Mouse (Mus musculus) olfactory bulb, adult 2 months (tissue): ENCODE measurements around the gene Olfr514. TPM values are rescaled to one million over a fixed set of nuclear protein-coding genes. Genes with fewer than 3 reads are reported as not detected.
"Not testable (repeated sequence)": the region's sequence is repeated elsewhere in the genome, so short reads cannot be mapped to it uniquely, and the experiment has no call there.

Source experiments
- H3K27ac ChIP-seq: fragments of 200-500 bp; 2 replicates; pipeline ENCODE4 v1.5.1; 2012; ENCODE audit warnings: low read depth, low read length; ENCODE audit not compliant: insufficient read depth
- H3K4me1 ChIP-seq: fragments of 200-500 bp; 2 replicates; pipeline ENCODE4 v1.6.1; 2012; ENCODE audit warnings: low read length; ENCODE audit not compliant: control insufficient read depth, insufficient read depth
- H3K4me3 ChIP-seq: fragments of 200-500 bp; 2 replicates; pipeline ENCODE4 v1.5.1; 2012; ENCODE audit warnings: mild to moderate bottlenecking, low read depth, low read length, moderate library complexity; ENCODE audit not compliant: insufficient read depth
- CTCF ChIP-seq: fragments of 200-500 bp; IDR thresholded peaks from 2 replicates; pipeline ENCODE4 v1.5.1; 2012; ENCODE audit warnings: low read depth, mild to moderate bottlenecking, low read length, moderate library complexity; ENCODE audit not compliant: insufficient read depth
- POLR2A ChIP-seq: fragments of 200-500 bp; IDR thresholded peaks from 2 replicates; pipeline ENCODE4 v1.6.1; 2012; ENCODE audit warnings: mild to moderate bottlenecking, low read depth, low read length, moderate library complexity; ENCODE audit not compliant: insufficient read depth
- WGBS: fragments of 180-500 bp; shearing (Covaris S2); methylation state at CpG from one replicate; pipeline ENCODE4 v1.1.7; 2018; 5-methylcytosine and 5-hydroxymethylcytosine counted together
- polyA plus RNA-seq: library from polyadenylated mRNA; stranded (reverse); fragments of >200 nt; gene quantifications from 2 replicates; pipeline ENCODE4 v1.2.4, GENCODE M21; 2012; ENCODE audit warnings: low replicate concordance; ENCODE audit not compliant: missing spikeins, insufficient read depth, insufficient read length

Olfr514 gene
- polyA plus RNA-seq, result not detected in 2 replicates

- H3K4me3 ChIP-seq, result no peak within 1 kb of the TSS
- no peak within 1 kb of the TSS for H3K27ac ChIP-seq
- no peaks in the 10 kb centered on the region for H3K4me1 ChIP-seq
- TF ChIP-seq CTCF, result no peak
- TF ChIP-seq POLR2A, result no peak
Observed at GRCm38 (mm10) chr7:108825897-108826296, at the start of gene Olfr514. Olfr514 (minus strand) TSS chr7:108825997.

GRCm38 (mm10) chr7:108872279-108872678 is 46.5 kb upstream of the Olfr514 start, which contains the start of gene Olfr517:
Olfr517 (minus strand) TSS chr7:108872379.
- 55% methylated on average over 2 of the region's 2 CpGs for WGBS
- H3K4me3 ChIP-seq, result no peak within 1 kb of the TSS
- TF ChIP-seq POLR2A (no peak), CTCF (no peak)

GRCm38 (mm10) chr7:108850429-108850828 is 24.6 kb upstream of the Olfr514 start, which contains the start of gene Olfr516:
Olfr516 (minus strand) TSS chr7:108850529.
- no peak for TF ChIP-seq POLR2A
- H3K4me3 ChIP-seq, result no peak within 1 kb of the TSS
- H3K27ac ChIP-seq, result no peak within 1 kb of the TSS
- 87% methylated on average over 2 of the region's 2 CpGs for WGBS
- no peaks in the 10 kb centered on the region for H3K4me1 ChIP-seq

More at GRCm38 (mm10) chr7:108872279-108872678, 46.5 kb upstream of the Olfr514 start, which contains the start of gene Olfr517:
- no peaks in the 10 kb centered on the region for H3K4me1 ChIP-seq
- no peak within 1 kb of the TSS for H3K27ac ChIP-seq

- H3K4me3 ChIP-seq, H3K4me1 ChIP-seq, H3K27ac ChIP-seq: not testable (repeated sequence)
- 47% methylated on average over 5 of the region's 5 CpGs for WGBS
Observed at GRCm38 (mm10) chr7:108814593-108815215, 11.1 kb downstream of the Olfr514 start.

GRCm38 (mm10) chr7:108797205-108797933 is 28.4 kb downstream of the Olfr514 start:
- no peak overlapping the region for H3K4me3 ChIP-seq
- TF ChIP-seq CTCF (no peak), POLR2A (no peak)
- WGBS, result 26% methylated on average over 1 of the region's 1 CpGs

More at GRCm38 (mm10) chr7:108797205-108797933, 28.4 kb downstream of the Olfr514 start:
- no peaks in the 10 kb centered on the region for H3K4me1 ChIP-seq
- no peak overlapping the region for H3K27ac ChIP-seq

Other genes with a start within 250 kb of the Olfr514 start
- gene Olfr506, start 215.2 kb downstream of the Olfr514 start, polyA plus RNA-seq, result not detected in 2 replicates
- gene Olfr507, start 204.2 kb downstream of the Olfr514 start, polyA plus RNA-seq, result not detected in 2 replicates
- gene Olfr508, start 196.0 kb downstream of the Olfr514 start, polyA plus RNA-seq, result not detected in 2 replicates
- gene Olfr509, start 174.1 kb downstream of the Olfr514 start, polyA plus RNA-seq, result not detected in 2 replicates
- gene Olfr510, start 159.6 kb downstream of the Olfr514 start, polyA plus RNA-seq, result not detected in 2 replicates
- gene Olfr512, start 112.7 kb downstream of the Olfr514 start, polyA plus RNA-seq, result not detected in 2 replicates
- gene Olfr513, start 75.0 kb downstream of the Olfr514 start, polyA plus RNA-seq, result not detected in 2 replicates
- not detected in 2 replicates for gene Olfr516, start 24.5 kb upstream of the Olfr514 start, polyA plus RNA-seq
- gene Olfr517, start 46.4 kb upstream of the Olfr514 start, polyA plus RNA-seq, result not detected in 2 replicates
- not detected in 2 replicates for gene Olfr518, start 59.0 kb upstream of the Olfr514 start, polyA plus RNA-seq
- not detected in 2 replicates for gene Olfr519, start 68.4 kb upstream of the Olfr514 start, polyA plus RNA-seq
- not detected in 2 replicates for gene Nlrp10, start 104.2 kb upstream of the Olfr514 start, polyA plus RNA-seq
- gene Eif3f, start 108.4 kb upstream of the Olfr514 start, polyA plus RNA-seq, result 125 TPM in 1 of 2 replicates, not detected in the other
- gene Tub, start 124.3 kb upstream of the Olfr514 start, polyA plus RNA-seq, result not detected in 2 replicates